Mouse (Mus musculus): ENCODE measurements around the gene Ssbp2. TPM values are rescaled to one million over a fixed set of nuclear protein-coding genes. Genes with fewer than 3 reads are reported as not detected.

The Ssbp2 gene
- polyA plus RNA-seq, 1 experiment from 2014 or later: 21.6 TPM

GRCm38 (mm10) chr13:91595284-91595683 is 135.2 kb downstream of the Ssbp2 start:
- ATAC-seq: no peak
- Histone ChIP-seq H3K4me2 (ENCODE audit: low read depth, low read length) (no peak overlapping the region), H3K27ac (ENCODE audit: low read depth) (no peak overlapping the region), H3K36me3 (replicated peaks; ENCODE audit: insufficient read depth, low read length) (no peaks in the 10 kb centered on the region), H3K9ac (replicated peaks) (no peak overlapping the region), H3K27me3 (ENCODE audit: insufficient read depth, low read length) (no peaks in the 10 kb centered on the region), H3K4me1 (ENCODE audit: insufficient read depth) (no peaks in the 10 kb centered on the region), H3K4me3 (ENCODE audit: low read depth, low read length) (no peak overlapping the region), H3K9me3 (ENCODE audit: low read length) (no peaks in the 10 kb centered on the region)
- TF ChIP-seq CTCF (IDR thresholded peaks at IDR 0.05; ENCODE audit: low read depth): 0 out of 2 replicates have a peak, but pooled peaks have one; percentile 22
- TF ChIP-seq EP300 (IDR thresholded peaks at IDR 0.05; ENCODE audit: low read depth): no peak
- no peak for DNase-seq
- WGBS (ENCODE audit: insufficient replicate concordance): 82% methylated on average over 1 of the region's 1 CpGs

- Histone ChIP-seq H3K9ac (replicated peaks) (no peak overlapping the region), H3K9me3 (ENCODE audit: low read length) (no peaks in the 10 kb centered on the region), H3K27me3 (ENCODE audit: insufficient read depth, low read length) (no peaks in the 10 kb centered on the region), H3K4me1 (ENCODE audit: insufficient read depth) (no peaks in the 10 kb centered on the region), H3K4me2 (ENCODE audit: low read depth, low read length) (no peak overlapping the region), H3K4me3 (ENCODE audit: low read depth, low read length) (no peak overlapping the region), H3K27ac (ENCODE audit: low read depth) (no peak overlapping the region), H3K36me3 (replicated peaks; ENCODE audit: insufficient read depth, low read length) (no peaks in the 10 kb centered on the region)
- DNase-seq (no peak), ATAC-seq (no peak)
- 77% methylated on average over 3 of the region's 3 CpGs for WGBS (ENCODE audit: insufficient replicate concordance)
- TF ChIP-seq CTCF (IDR thresholded peaks at IDR 0.05; ENCODE audit: low read depth) (no peak), EP300 (IDR thresholded peaks at IDR 0.05; ENCODE audit: low read depth) (no peak)
These were observed 139.5 kb downstream of the Ssbp2 start for GRCm38 (mm10) chr13:91599594-91599993.

- Histone ChIP-seq H3K27ac (ENCODE audit: low read depth) (no peak overlapping the region), H3K36me3 (replicated peaks; ENCODE audit: insufficient read depth, low read length) (no peaks in the 10 kb centered on the region), H3K4me3 (ENCODE audit: low read depth, low read length) (no peak overlapping the region), H3K9me3 (ENCODE audit: low read length) (no peaks in the 10 kb centered on the region), H3K4me1 (ENCODE audit: insufficient read depth) (no peaks in the 10 kb centered on the region), H3K9ac (replicated peaks) (no peak overlapping the region), H3K27me3 (ENCODE audit: insufficient read depth, low read length) (no peaks in the 10 kb centered on the region), H3K4me2 (ENCODE audit: low read depth, low read length) (no peak overlapping the region)
- ATAC-seq: no peak
- TF ChIP-seq EP300 (IDR thresholded peaks at IDR 0.05; ENCODE audit: low read depth): no peak
- no peak for TF ChIP-seq CTCF (IDR thresholded peaks at IDR 0.05; ENCODE audit: low read depth)
- 94% methylated on average over 7 of the region's 7 CpGs for WGBS (ENCODE audit: insufficient replicate concordance)
- DNase-seq: no peak
These were observed 145.2 kb downstream of the Ssbp2 start for GRCm38 (mm10) chr13:91605043-91605840.

GRCm38 (mm10) chr13:91610601-91611000 is 150.5 kb downstream of the Ssbp2 start:
- no peak for ATAC-seq
- no peak overlapping the region for H3K4me2 ChIP-seq (ENCODE audit: low read depth, low read length)
- TF ChIP-seq EP300 (IDR thresholded peaks at IDR 0.05; ENCODE audit: low read depth): no peak
- TF ChIP-seq CTCF (IDR thresholded peaks at IDR 0.05; ENCODE audit: low read depth): no peak
- WGBS (ENCODE audit: insufficient replicate concordance): 79% methylated on average over 4 of the region's 4 CpGs
- no peaks in the 10 kb centered on the region for H3K9me3 ChIP-seq (ENCODE audit: low read length)
- DNase-seq: no peak
- no peaks in the 10 kb centered on the region for H3K4me1 ChIP-seq (ENCODE audit: insufficient read depth)
- H3K4me3 ChIP-seq (ENCODE audit: low read depth, low read length): no peak overlapping the region
- H3K36me3 ChIP-seq (replicated peaks; ENCODE audit: insufficient read depth, low read length): no peaks in the 10 kb centered on the region
- no peak overlapping the region for H3K9ac ChIP-seq (replicated peaks)
- H3K27me3 ChIP-seq (ENCODE audit: insufficient read depth, low read length): no peaks in the 10 kb centered on the region
- no peak overlapping the region for H3K27ac ChIP-seq (ENCODE audit: low read depth)

- WGBS (ENCODE audit: insufficient replicate concordance): 50% methylated on average over 3 of the region's 3 CpGs
- ATAC-seq (no peak), DNase-seq (no peak)
These were observed 151.8 kb downstream of the Ssbp2 start for GRCm38 (mm10) chr13:91611909-91612308.

GRCm38 (mm10) chr13:91612578-91612977 is 152.5 kb downstream of the Ssbp2 start:
- Histone ChIP-seq H3K9ac (replicated peaks) (no peak overlapping the region), H3K9me3 (ENCODE audit: low read length) (no peaks in the 10 kb centered on the region), H3K4me3 (ENCODE audit: low read depth, low read length) (no peak overlapping the region), H3K4me1 (ENCODE audit: insufficient read depth) (no peaks in the 10 kb centered on the region), H3K36me3 (replicated peaks; ENCODE audit: insufficient read depth, low read length) (no peaks in the 10 kb centered on the region), H3K27ac (ENCODE audit: low read depth) (no peak overlapping the region), H3K27me3 (ENCODE audit: insufficient read depth, low read length) (no peaks in the 10 kb centered on the region), H3K4me2 (ENCODE audit: low read depth, low read length) (no peak overlapping the region)
- DNase-seq (no peak), ATAC-seq (no peak)
- no peak for TF ChIP-seq EP300 (IDR thresholded peaks at IDR 0.05; ENCODE audit: low read depth)
- TF ChIP-seq CTCF (IDR thresholded peaks at IDR 0.05; ENCODE audit: low read depth): no peak
- WGBS (ENCODE audit: insufficient replicate concordance): 84% methylated on average over 4 of the region's 4 CpGs

More at GRCm38 (mm10) chr13:91611909-91612308, 151.8 kb downstream of the Ssbp2 start:
- Histone ChIP-seq H3K9me3 (ENCODE audit: low read length) (no peaks in the 10 kb centered on the region), H3K4me2 (ENCODE audit: low read depth, low read length) (no peak overlapping the region), H3K4me1 (ENCODE audit: insufficient read depth) (no peaks in the 10 kb centered on the region), H3K36me3 (replicated peaks; ENCODE audit: insufficient read depth, low read length) (no peaks in the 10 kb centered on the region), H3K4me3 (ENCODE audit: low read depth, low read length) (no peak overlapping the region), H3K27ac (ENCODE audit: low read depth) (no peak overlapping the region), H3K27me3 (ENCODE audit: insufficient read depth, low read length) (no peaks in the 10 kb centered on the region), H3K9ac (replicated peaks) (no peak overlapping the region)
- TF ChIP-seq CTCF (IDR thresholded peaks at IDR 0.05; ENCODE audit: low read depth) (no peak), EP300 (IDR thresholded peaks at IDR 0.05; ENCODE audit: low read depth) (no peak)
